Mouse (Mus musculus) G1E (cell line): ENCODE measurements around the gene Kcnc2. TPM values are rescaled to one million over a fixed set of nuclear protein-coding genes. Genes with fewer than 3 reads are reported as not detected.

Source experiments
- ATAC-seq: 2 replicates; pipeline ENCODE4 v1.8.0; 2016; ENCODE audit warnings: mild to moderate bottlenecking; ENCODE audit not compliant: insufficient number of reproducible peaks, poor library complexity, low FRiP score, severe bottlenecking; ENCODE audit errors: extremely low read depth
- DNase-seq: peaks from one replicate; pipeline ENCODE4 v3.0.0; 2012; ENCODE audit warnings: low spot score
- H3K27me3 ChIP-seq: 2 replicates; pipeline ENCODE4 v1.6.1; 2012; ENCODE audit warnings: mild to moderate bottlenecking, low read length, inconsistent platforms; ENCODE audit not compliant: insufficient read depth
- H3K36me3 ChIP-seq: replicated peaks from 2 replicates; pipeline ENCODE3; 2012; ENCODE audit warnings: mild to moderate bottlenecking, inconsistent platforms
- H3K4me1 ChIP-seq: 2 replicates; pipeline ENCODE4 v1.6.1; 2012; ENCODE audit warnings: low read depth, low read length, inconsistent platforms, mixed read lengths; ENCODE audit not compliant: insufficient read depth
- H3K4me3 ChIP-seq: 2 replicates; pipeline ENCODE4 v1.5.1; 2012; ENCODE audit warnings: low read depth, mild to moderate bottlenecking, inconsistent platforms, low read length, moderate library complexity, mixed read lengths
- H3K9me3 ChIP-seq: replicated peaks from 2 replicates; pipeline ENCODE4 v1.6.1; 2012; ENCODE audit warnings: inconsistent platforms
- CTCF ChIP-seq: IDR thresholded peaks from 2 replicates; pipeline ENCODE4 v1.5.1; 2012; ENCODE audit warnings: low read depth, low read length, inconsistent platforms, mixed read lengths
- GATA1 ChIP-seq: IDR thresholded peaks from 2 replicates; pipeline ENCODE4 v1.6.1; 2012; ENCODE audit warnings: borderline replicate concordance, low read length, inconsistent platforms, mixed read lengths
- GATA2 ChIP-seq: IDR thresholded peaks from 2 replicates; pipeline ENCODE4 v1.6.1; 2012; ENCODE audit warnings: low read depth, low read length, inconsistent platforms, borderline replicate concordance
- POLR2AphosphoS5 ChIP-seq: IDR thresholded peaks from 2 replicates; pipeline ENCODE4 v1.6.1; 2012; ENCODE audit warnings: low read depth, low read length, inconsistent platforms; ENCODE audit not compliant: insufficient replicate concordance
- TAL1 ChIP-seq: conservative IDR thresholded peaks from 2 replicates; pipeline ENCODE4 v1.6.1; 2012; ENCODE audit warnings: low read depth, low read length, inconsistent platforms, mixed read lengths
- polyA plus RNA-seq: library from polyadenylated mRNA; stranded (reverse); fragments of >175 nt; gene quantifications from 2 replicates; pipeline ENCODE4 v1.2.3, GENCODE M21; 2012
- total RNA-seq, 2 experiments: library from RNA; stranded (forward) in 1 of 2; stranded (reverse) in 1 of 2; fragments of 200-1000 nt in 1 of 2; fragments of >200 nt in 1 of 2; fragmentation: Nextera tagmentation in 1 of 2; gene quantifications; 2 replicates each; pipeline ENCODE4 v1.2.3; 2014 to 2017

Gene Kcnc2
- total and polyA plus RNA-seq, 3 experiments, result 0.16 TPM; not detected in 2

DNA sequence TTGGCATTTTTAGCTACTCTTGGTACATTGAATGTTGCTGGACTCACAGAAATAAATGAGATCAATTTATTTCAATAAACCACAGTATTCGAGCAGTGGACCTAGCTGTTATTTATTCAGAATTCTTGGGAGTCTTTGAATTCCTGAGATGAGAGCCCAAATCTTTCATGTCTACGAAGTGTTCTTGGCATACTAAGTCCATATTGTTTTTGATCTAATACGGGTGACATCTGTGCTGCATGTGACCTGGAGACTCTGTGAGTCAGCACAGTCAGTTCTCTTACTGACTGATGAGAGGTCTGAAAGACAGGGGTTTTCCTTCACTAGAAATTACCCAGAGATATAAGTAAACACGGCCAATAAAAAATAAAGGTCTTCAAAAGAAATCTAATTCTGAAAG is 173.7 kb downstream of the Kcnc2 start:
- DNase-seq (no peak), ATAC-seq (no peak)
- no peaks in the 10 kb centered on the region for H3K36me3 ChIP-seq
- H3K4me1 ChIP-seq, result no peaks in the 10 kb centered on the region
- H3K4me3 ChIP-seq, result no peak overlapping the region
- no peaks in the 10 kb centered on the region; the same call in 1 of the 2 replicates for H3K9me3 ChIP-seq
- TF ChIP-seq GATA2 (no peak), CTCF (no peak), GATA1 (no peak), TAL1 (no peak), POLR2AphosphoS5 (no peak)
- H3K27me3 ChIP-seq, result no peaks in the 10 kb centered on the region

DNA sequence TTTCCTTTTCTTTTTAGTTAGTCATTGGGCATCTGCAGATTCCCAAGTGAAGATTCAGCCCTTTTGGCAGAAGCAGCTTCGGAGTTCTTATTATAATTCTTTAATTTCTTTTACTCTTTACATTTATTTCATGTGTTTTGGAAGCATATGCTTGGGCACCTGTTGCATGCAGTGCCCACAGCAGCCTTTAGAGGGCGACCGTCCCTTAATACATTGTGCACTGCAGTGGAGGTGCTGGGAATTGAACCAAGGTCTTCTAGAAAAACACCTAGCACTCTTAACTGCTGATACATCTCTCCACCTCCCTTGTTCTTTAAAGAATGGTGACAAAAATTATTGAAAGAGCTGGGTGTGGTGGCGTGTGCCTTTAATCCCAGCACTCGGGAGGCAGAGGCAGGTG is 180.0 kb downstream of the Kcnc2 start:
- no peak for ATAC-seq
- H3K9me3 ChIP-seq, result peaks cover 7% of the 10 kb centered on the region
- no peaks in the 10 kb centered on the region for H3K4me1 ChIP-seq
- H3K36me3 ChIP-seq, result no peaks in the 10 kb centered on the region
- H3K27me3 ChIP-seq, result no peaks in the 10 kb centered on the region
- DNase-seq, result no peak
- no peak for TF ChIP-seq POLR2AphosphoS5
- no peak for TF ChIP-seq TAL1
- TF ChIP-seq GATA2, result no peak
- no peak for TF ChIP-seq GATA1
- no peak overlapping the region for H3K4me3 ChIP-seq

DNA sequence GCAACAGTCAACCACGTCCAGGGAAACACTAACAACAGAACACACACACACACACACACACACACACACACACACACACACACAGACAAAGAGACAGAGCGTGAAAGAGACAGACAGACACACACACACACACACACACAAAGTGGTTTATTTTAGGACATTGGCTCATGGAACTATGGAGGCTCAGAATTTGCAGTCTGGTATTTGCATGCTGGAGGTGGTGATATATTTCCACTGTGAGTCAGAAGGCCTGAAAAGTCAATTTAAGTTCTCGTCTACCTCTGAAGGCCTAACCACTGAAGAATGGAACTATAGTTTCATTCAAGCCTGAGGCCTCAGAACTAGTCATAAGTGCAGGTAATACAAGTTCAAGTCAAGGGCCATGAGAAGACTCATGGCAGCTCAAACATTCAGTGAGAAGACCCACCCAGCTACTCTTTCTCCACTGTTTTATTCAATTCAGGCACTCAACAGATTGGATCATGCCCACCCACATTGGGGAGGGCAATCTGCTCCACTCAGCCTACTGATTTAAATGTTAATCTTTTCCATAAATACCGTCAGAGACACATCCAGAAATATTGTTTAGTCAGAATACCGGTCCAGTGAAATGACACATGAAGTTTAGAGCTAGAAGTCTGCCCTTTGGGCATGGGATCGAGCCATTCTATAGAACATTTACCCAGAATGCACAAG is 197.9 kb downstream of the Kcnc2 start:
- Histone ChIP-seq H3K4me3 (no peak overlapping the region), H3K4me1 (no peaks in the 10 kb centered on the region), H3K27me3 (no peaks in the 10 kb centered on the region), H3K36me3 (no peaks in the 10 kb centered on the region), H3K9me3 (peaks cover 14% of the 10 kb centered on the region)
- DNase-seq (no peak), ATAC-seq (no peak)
- TF ChIP-seq TAL1 (no peak), CTCF (no peak), POLR2AphosphoS5 (no peak), GATA1 (no peak), GATA2 (no peak)

DNA sequence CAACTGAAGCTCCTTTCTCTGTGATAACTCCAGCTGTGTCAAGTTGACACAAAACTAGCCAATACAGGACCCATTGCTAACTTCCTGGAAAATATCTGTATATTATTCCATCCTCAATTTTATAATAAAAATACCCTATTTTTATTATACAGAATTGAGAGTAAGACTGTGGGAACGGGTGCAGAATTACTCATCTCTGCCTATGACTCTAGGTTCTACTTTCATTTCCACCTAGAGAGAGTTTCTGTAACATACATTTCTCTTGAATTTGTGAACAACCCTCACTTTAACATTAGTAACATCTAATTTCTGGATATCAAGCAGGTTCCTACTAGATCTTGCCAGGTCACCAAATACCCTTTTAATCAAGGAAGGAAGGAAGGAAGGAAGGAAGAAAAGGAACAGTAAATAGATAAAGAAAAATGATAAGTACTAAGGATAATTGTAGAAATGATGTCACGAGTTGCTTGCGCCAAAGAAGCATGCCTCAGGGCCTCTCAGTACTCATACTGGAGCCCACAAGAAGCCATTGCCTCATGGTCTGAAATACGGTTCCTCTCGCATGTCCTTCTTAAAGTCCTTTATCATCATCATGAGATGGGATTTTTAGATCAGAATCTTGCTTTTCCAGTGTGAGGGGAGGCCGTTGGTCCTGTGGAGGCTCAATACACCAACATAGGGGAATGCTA is 203.3 kb downstream of the Kcnc2 start:
- DNase-seq, result no peak
- Histone ChIP-seq H3K36me3 (no peaks in the 10 kb centered on the region), H3K4me3 (no peak overlapping the region), H3K27me3 (no peaks in the 10 kb centered on the region), H3K4me1 (no peaks in the 10 kb centered on the region), H3K9me3 (peaks cover 7% of the 10 kb centered on the region)
- TF ChIP-seq POLR2AphosphoS5 (no peak), GATA1 (no peak), TAL1 (no peak), CTCF (no peak), GATA2 (no peak)
- ATAC-seq, result no peak

DNA sequence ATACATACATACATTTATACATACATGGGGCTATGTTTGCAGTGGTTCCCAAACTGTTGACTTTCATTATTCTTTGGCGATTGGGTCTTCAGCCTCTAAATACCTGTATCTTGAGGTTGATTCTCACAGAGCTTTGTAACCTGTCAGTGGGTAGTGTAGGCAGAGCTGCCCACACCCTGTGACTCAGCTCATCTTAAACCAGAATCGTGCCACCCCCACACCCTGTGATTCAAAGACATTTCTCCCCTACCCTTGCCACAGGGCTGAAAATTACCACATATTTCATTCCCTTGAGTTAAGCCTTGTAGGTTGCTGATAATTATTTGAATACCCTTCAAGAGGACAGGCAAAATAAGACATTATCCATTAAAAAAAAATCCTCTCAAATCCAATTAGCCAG is 210.5 kb downstream of the Kcnc2 start:
- ATAC-seq (no peak), DNase-seq (no peak)
- Histone ChIP-seq H3K4me1 (no peaks in the 10 kb centered on the region), H3K4me3 (no peak overlapping the region), H3K27me3 (no peaks in the 10 kb centered on the region), H3K36me3 (no peaks in the 10 kb centered on the region), H3K9me3 (peaks cover 5% of the 10 kb centered on the region; the same call in 1 of the 2 replicates)
- no peak for TF ChIP-seq POLR2AphosphoS5
- no peak for TF ChIP-seq GATA2
- no peak for TF ChIP-seq GATA1
- TF ChIP-seq TAL1, result no peak
- no peak for TF ChIP-seq CTCF

DNA sequence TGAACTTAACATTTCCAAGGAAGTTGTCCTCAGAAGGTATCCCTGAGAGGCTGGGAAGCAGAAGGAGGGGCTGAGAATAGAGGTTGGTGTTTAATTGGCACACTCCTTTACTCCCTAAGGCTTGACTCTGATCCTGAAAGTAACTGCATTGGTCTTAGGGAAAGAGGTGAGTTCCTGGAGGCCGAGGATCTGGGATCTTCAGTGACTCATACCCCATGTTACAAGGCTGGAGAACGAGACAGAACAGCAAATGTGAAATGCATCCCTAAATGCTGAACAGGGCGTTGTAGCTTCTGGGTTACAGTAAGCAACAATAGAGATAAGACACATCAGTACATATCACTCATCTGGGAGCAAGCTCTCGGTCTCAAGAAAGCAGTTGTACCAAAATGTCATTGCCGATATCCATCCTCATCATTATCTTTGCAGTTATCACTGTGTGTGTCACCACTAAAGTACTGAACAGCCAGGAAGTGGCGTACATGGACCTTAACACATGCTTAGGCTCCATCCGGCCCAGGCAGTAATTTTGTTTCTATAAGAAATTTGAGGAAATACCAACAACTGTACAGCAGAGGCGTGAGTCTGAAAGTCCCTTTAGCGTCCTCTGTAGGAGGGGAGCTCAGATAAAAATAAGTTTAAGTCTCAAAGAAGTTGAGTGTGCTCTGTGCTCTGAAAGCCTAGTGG is 211.1 kb downstream of the Kcnc2 start:
- H3K4me3 ChIP-seq, result no peak overlapping the region
- TF ChIP-seq POLR2AphosphoS5, result no peak
- no peak for TF ChIP-seq GATA1
- TF ChIP-seq TAL1, result no peak
- no peak for TF ChIP-seq GATA2
- no peak for TF ChIP-seq CTCF
- H3K9me3 ChIP-seq, result peaks cover 5% of the 10 kb centered on the region; the same call in 1 of the 2 replicates
- H3K36me3 ChIP-seq, result no peaks in the 10 kb centered on the region
- ATAC-seq (no peak), DNase-seq (no peak)
- no peaks in the 10 kb centered on the region for H3K4me1 ChIP-seq
- H3K27me3 ChIP-seq, result no peaks in the 10 kb centered on the region
